Mouse (Mus musculus): ENCODE data around the gene Sae1. TPM values are rescaled to one million over a fixed set of nuclear protein-coding genes. Genes with fewer than 3 reads are reported as not detected.

Sae1 gene
- total RNA-seq, 4 experiments from 2014 or later, result 89.6 to 93.3 (median 91.9) TPM

DNA sequence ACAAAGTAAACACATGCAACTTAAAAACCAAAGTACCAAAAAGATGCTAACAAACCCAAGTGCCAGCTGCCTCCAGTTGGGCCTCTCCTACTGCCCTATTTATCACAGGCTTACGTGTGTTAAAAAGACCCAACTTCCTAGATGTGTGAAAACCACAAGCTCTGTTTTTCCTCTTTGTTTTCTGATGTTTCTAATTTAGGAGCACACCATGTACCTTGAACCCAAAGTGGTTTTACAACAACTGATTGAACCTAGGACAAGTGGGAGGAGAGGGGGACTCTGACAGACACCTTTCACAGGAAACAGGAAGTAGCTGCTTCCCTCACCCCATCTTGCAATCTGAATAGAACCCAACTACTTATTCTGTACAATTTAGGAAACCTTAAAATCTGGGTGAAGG, 23.3 kb downstream of the Sae1 start:
- DNase-seq (ENCODE audit: low spot score in 2 of 2), result no peak

- DNase-seq (ENCODE audit: low spot score in 2 of 2), result no peak
These were observed 30.0 kb downstream of the Sae1 start for GRCm38 (mm10) chr7:16357602-16358001.

GRCm38 (mm10) chr7:16355854-16356594, 31.6 kb downstream of the Sae1 start:
- DNase-seq (ENCODE audit: low spot score in 2 of 2), result no peak

DNA sequence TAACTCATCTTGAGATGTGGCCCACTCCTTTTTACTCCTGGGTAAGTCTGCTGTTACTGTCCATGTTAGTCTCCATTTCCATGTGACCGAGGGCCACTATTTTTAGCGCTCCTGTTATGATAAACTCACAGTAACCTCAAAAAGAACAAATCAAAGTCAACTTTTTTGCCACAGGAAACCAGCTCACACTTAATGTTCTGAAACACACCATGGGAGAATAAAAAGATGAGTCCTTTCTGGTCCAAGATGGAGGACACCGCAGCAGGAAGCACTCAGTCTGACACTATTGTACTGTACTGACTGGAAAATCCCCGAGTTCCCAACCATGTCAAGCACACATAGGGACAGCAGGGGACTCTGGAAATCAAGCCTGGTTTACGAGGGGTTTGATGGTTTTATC, 37.6 kb downstream of the Sae1 start:
- DNase-seq (ENCODE audit: low spot score in 2 of 2), result no peak

DNA sequence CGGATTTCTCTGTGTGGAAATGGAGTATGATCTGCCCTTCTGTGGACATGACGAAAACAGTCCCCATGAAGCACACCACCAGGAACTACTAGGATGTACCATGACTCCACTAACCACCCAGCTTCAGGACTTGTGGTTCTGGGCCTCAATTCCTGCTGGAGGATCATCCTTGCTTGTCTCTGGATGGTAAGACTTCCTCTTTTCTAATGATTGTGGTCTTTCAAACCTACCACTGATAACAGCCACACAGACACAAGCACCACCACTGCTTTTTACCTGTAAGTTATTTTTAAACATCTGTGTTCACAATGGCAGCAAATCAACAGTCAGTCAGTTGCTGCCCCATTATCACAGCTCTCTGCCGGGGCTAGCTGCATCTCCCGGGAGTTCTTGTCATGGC, 42.3 kb downstream of the Sae1 start:
- DNase-seq (ENCODE audit: low spot score in 2 of 2), result no peak

- no peak for DNase-seq (ENCODE audit: low spot score in 2 of 2)
These were observed 43.0 kb downstream of the Sae1 start for GRCm38 (mm10) chr7:16344598-16344997.

DNA sequence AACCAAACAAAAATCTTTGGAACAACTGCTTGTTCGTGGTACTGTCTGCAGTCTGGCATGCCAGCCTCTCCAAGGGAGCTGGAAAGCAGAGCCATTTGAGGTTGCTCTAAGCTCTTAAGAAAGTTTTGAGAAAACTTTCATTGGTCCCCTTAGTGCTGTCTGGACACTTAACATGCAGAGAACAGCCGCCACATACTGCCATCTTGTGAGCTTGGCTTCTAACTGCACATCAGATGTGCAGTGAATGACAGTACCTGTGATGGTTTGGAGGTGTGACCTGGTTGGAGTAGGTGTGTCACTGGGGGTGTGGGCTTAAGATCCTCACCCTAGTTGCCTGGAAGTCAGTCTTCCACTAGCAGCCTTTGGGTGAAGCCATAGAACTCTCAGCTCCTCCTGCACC, 49.9 kb downstream of the Sae1 start:
- no peak for DNase-seq (ENCODE audit: low spot score in 2 of 2)

DNA sequence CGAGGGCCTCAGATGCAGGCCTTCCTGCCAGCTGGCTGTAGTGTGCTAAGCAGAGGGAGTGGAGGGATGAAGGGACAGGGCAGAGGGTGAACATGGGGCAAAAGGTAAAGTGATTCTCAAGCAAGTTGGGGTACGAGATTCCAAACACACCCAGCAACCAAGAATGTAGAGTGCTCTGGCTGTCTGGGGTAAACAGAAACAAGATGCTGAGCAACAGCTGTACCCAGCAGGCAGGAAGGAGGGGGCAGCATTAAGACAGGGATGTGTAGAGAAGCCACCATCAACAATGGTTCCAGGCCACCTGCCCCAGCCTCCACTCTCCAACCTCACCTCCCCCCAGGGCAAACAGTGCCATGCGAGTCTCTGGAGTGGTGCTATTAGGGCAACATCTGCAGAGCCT, 58.5 kb downstream of the Sae1 start:
- no peak for DNase-seq (ENCODE audit: low spot score in 2 of 2)

DNA sequence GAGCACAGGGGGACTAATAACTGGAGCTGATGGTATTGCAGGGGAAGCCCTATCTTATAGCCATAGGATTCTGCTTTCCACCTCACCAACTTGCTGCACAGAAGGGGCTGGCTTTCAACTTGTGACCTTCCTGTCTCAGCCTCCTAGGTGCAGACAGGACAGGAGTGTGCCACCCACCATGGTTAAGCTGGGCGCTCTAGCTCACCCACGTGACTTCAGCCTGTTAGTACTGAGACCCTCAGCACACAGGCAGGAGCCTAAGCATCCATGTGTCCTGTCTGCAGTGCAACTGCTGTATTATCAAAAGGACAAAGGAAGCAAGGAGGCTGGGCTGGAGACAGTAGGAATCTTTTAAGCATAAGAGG, 61.0 kb downstream of the Sae1 start:
- DNase-seq (ENCODE audit: low spot score in 2 of 2), result no peak

DNA sequence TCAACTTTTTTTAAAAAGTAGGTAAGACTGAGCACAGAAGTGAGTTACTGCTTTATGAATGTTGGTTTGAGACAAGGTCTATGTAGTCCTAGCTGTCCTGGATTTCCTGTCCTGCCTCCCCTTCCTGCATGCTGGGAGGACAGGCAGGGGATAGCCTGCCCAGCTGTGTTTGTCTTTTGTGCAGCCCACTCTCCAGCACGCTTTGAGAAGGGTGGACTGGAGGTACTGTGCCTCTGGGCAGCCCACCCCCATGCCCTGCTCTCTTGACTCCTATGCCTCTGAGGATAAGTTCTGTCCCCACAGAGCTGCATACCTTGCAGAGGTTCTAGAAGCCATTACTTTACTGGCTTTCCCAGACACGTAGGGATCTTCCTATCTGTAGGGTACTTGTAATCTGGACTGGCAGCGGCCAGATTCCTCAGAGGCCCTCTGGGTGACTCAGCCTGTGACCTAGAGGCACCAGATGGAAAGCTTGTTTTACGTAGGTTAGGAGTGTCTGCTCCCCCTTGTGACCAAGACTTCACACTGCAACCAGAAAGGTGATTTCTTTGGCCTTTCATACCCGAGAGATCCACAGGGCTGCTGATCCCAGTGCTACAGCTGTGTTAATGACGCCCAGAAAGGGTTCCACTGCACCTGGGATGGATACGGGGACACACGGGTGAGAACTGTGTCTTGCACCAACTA, 61.5 kb downstream of the Sae1 start:
- DNase-seq (ENCODE audit: low spot score in 2 of 2), result peak; percentile 42 to 43

DNA sequence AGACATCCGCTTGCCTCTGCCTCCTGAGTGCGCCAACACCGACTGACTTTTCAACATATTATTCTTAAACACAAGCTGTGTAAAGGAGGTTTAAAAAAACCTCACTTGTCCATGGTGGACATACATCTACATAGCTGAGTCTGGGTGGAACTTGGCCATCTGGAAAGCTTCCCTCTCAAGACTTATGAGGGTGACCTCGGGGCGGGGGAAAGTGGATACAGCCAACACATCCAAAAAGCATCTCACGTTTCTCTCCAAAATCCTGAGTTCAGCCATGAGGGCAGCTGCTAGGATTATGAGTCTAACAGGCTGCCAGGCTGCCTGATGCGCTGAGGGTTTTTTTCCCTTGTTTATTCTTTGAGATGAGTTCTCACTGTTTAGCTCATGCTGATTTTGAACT, 62.9 kb downstream of the Sae1 start:
- no peak for DNase-seq (ENCODE audit: low spot score in 2 of 2)

GRCm38 (mm10) chr7:16320479-16320878, 67.1 kb downstream of the Sae1 start:
- DNase-seq (ENCODE audit: low spot score in 2 of 2), result no peak

GRCm38 (mm10) chr7:16319216-16319615, 68.4 kb downstream of the Sae1 start:
- DNase-seq (ENCODE audit: low spot score in 2 of 2), result no peak

GRCm38 (mm10) chr7:16317094-16317493, 70.5 kb downstream of the Sae1 start:
- no peak for DNase-seq (ENCODE audit: low spot score in 2 of 2)

DNA sequence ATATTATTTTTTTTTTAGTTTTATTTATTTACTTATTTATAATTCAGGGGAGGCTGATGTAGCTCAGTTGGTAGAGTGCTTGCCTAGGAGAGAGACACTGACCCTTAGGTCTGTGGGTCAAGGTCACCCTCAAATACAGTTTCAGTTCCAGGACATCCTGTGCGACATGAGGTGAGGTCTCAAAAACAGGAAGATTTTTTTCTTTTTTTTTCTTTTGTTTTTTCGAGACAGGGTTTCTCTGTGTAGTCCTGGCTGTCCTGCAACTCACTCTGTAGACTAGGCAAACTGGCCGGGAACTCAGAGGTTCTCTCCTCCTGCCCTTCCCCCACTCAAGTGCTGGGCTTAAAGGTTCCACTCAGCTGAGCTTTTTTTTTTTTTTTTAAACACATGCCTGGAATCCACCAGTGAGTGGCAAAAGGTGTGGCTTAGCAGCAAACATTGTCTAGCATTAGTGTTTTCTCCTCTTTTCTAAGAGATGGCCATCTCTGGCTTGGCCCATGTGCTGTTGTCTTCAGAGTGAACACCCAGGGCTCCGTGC, 72.3 kb downstream of the Sae1 start:
- no peak for DNase-seq (ENCODE audit: low spot score in 2 of 2)

DNA sequence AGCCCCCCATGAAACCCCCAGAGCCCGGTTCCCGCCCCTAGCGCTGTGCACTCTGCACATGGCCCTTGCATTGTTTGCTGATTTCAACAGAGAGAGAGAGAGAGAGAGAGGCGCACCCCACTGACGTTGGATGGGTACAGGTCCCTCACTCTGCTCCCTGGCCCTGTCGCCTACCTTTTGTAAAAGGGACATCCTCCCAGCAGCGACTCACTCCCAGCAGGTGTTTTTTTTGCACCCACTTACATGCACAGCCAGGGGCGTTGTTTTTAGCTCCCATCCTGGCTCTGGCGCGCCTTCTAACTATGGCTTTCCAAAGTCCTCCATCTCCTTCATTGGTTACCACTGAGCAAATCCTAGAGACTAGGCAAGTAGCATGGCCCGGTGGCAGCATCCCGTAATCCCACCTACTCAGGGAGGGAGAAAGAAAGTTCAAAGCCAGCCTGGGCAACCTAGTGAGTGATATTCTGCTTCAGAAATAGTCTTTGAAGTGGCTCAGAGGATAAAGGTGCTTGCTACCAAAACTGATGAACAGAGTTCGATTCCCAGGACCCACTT, 73.3 kb downstream of the Sae1 start:
- no peak for DNase-seq (ENCODE audit: low spot score in 2 of 2)

DNA sequence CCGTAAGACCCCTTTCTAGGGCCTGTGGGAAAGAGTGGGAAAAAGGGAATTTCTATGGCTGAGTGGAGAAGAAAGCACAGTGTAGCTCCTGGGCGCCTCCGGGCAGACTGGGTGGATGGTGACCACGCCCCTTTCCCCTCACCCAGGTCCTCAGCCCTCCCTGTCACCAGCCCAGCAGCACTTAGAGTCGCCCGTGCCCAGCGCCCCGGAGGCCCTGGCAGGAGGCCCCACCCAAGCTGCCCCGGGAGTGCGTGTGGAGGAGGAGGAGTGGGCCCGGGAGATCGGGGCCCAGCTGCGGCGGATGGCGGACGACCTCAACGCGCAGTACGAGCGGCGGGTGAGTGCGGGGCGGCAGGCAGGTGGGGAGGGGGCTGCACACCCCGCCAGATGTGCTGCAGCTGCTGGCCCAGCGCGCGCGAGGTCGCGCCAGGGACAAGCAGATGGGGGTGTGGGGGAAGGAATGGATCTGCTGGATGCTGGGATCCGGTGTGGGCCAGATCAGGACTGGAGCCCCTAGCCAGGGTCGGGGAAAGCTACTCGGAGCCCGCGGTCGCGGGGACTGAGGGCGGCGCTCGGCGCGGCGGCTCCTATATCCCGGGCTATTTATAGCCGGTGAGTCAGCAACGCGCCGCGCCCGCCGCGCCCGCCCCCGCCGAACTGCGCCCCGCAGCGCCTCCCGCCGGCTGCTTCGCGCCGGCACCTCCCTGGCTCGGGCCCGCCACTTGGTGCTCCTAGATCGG, 74.0 kb downstream of the Sae1 start:
- DNase-seq (ENCODE audit: low spot score in 2 of 2), result peak; percentile 59 to 69

DNA sequence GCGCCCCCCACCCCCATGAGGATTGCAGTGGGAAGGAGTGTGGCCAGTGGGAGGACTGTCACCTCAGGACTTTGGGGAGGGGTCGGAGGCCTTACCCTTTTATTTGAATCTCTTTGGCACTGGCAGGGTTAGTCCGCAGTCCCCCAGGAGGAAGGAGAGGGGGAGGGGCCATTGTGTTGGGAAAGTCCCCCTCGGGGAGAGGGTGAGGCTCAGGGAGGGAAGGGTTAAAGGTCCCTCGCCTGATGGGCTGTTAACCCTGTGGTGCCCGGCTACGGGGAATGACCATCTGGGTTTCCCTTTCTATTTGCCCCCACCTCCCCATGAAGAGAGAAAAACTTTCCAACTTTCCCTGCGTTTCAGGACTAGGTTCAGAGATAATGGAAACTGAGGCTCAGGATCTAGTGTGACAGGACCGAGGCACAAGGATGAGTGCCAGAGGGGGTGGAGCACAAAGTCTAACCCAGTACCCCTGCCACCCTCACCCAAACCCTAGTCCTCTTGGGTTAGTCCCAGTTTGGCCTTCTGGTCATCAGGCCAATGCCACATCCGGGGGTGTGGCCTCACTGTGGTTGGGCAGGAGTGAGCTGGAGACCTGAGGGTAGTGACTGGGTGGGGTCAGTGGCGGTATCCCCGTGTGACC, 74.8 kb downstream of the Sae1 start:
- DNase-seq (ENCODE audit: low spot score in 2 of 2), result no peak

GRCm38 (mm10) chr7:16312011-16312671, 75.5 kb downstream of the Sae1 start:
- DNase-seq (ENCODE audit: low spot score in 2 of 2), result no peak

GRCm38 (mm10) chr7:16311453-16312004, 76.1 kb downstream of the Sae1 start:
- DNase-seq (ENCODE audit: low spot score in 2 of 2), result peak in 1 of 2 experiments; percentile 33

Data from layer of hippocampus, adult 8-10 months (tissue).